Mouse (Mus musculus) adrenal gland (tissue): ENCODE data around the gene Ssbp3.

ENCODE experiments used
- intact Hi-C: fragments of 180-260 bp; cut with DNase I; formaldehyde crosslinking; loops from one replicate; pipeline ENCODE4 v1.15.1; 2025
- long read RNA-seq, 2 experiments: library from polyadenylated mRNA; unstranded; transcript quantifications; one replicate each; pipeline ENCODE4 v2.0.0; 2020; ENCODE audit warnings: borderline replicate concordance in 1 of 2; ENCODE audit not compliant: insufficient replicate concordance in 1 of 2

Ssbp3 gene
- long read RNA-seq, experiment 1, partial matches to known transcripts, result 3 of 8 reads
- long read RNA-seq, experiment 1, other reads (novel, unspliced or antisense), result 5 of 8 reads
- long read RNA-seq, experiment 2, partial matches to known transcripts, result 3 of 6 reads
- long read RNA-seq, experiment 2, other reads (novel, unspliced or antisense), result 2 of 6 reads

- intact Hi-C loops, result loop anchor here (1.0 kb wide), 1 partner anchor 70 kb away; no protein-coding TSS in a partner anchor
Measured at GRCm38 (mm10) chr4:106910201-106911172, at the start of gene Ssbp3. Gene Ssbp3 (plus strand): TSS chr4:106910701.

GRCm38 (mm10) chr4:106861871-106862270 lies 48.6 kb upstream of the Ssbp3 start:
- intact Hi-C loops, result no loop called here

GRCm38 (mm10) chr4:106862317-106862716 lies 48.2 kb upstream of the Ssbp3 start:
- intact Hi-C loops, result no loop called here

- intact Hi-C loops, result no loop called here
Measured at GRCm38 (mm10) chr4:106862767-106863370, 47.6 kb upstream of the Ssbp3 start.

GRCm38 (mm10) chr4:106865415-106866110 lies 44.9 kb upstream of the Ssbp3 start:
- intact Hi-C loops, result no loop called here

GRCm38 (mm10) chr4:106866381-106866780 lies 44.1 kb upstream of the Ssbp3 start:
- intact Hi-C loops, result no loop called here

GRCm38 (mm10) chr4:106866845-106867244 lies 43.7 kb upstream of the Ssbp3 start:
- intact Hi-C loops, result no loop called here

GRCm38 (mm10) chr4:106868737-106869438 lies 41.6 kb upstream of the Ssbp3 start:
- intact Hi-C loops, result no loop called here

GRCm38 (mm10) chr4:106869539-106869951 lies 41.0 kb upstream of the Ssbp3 start:
- intact Hi-C loops, result no loop called here

GRCm38 (mm10) chr4:106870556-106870955 lies 39.9 kb upstream of the Ssbp3 start:
- intact Hi-C loops, result no loop called here

- intact Hi-C loops, result no loop called here
Measured at GRCm38 (mm10) chr4:106874501-106874900, 36.0 kb upstream of the Ssbp3 start.

GRCm38 (mm10) chr4:106881101-106881500 lies 29.4 kb upstream of the Ssbp3 start:
- intact Hi-C loops, result no loop called here

GRCm38 (mm10) chr4:106883149-106883548 lies 27.4 kb upstream of the Ssbp3 start:
- intact Hi-C loops, result no loop called here

GRCm38 (mm10) chr4:106886307-106887085 lies 24.0 kb upstream of the Ssbp3 start:
- intact Hi-C loops, result no loop called here

GRCm38 (mm10) chr4:106896086-106896485 lies 14.4 kb upstream of the Ssbp3 start:
- intact Hi-C loops, result loop anchor here (10.0 kb wide), 1 partner anchor 161 kb away; the partner anchor contains the start of genes Fam151a and Mroh7

GRCm38 (mm10) chr4:106898923-106899322 lies 11.6 kb upstream of the Ssbp3 start:
- intact Hi-C loops, result loop anchor here (10.0 kb wide), 1 partner anchor 164 kb away; the partner anchor contains the start of genes Fam151a and Mroh7

GRCm38 (mm10) chr4:106899471-106899870 lies 11.0 kb upstream of the Ssbp3 start:
- intact Hi-C loops, result loop anchor here (10.0 kb wide), 1 partner anchor 165 kb away; the partner anchor contains the start of genes Fam151a and Mroh7

GRCm38 (mm10) chr4:106900718-106901117 lies 9.8 kb upstream of the Ssbp3 start:
- intact Hi-C loops, result no loop called here

- intact Hi-C loops, result no loop called here
Measured at GRCm38 (mm10) chr4:106901610-106902009, 8.9 kb upstream of the Ssbp3 start.

- intact Hi-C loops, result no loop called here
Measured at GRCm38 (mm10) chr4:106902157-106902556, 8.3 kb upstream of the Ssbp3 start.
